Mouse (Mus musculus) left cerebral cortex, postnatal 14 days (tissue): ENCODE results near the gene Sec24b. TPM values are rescaled to one million over a fixed set of nuclear protein-coding genes. Genes with fewer than 3 reads are reported as not detected.

ENCODE experiments used
- DNase-seq, 2 experiments: peaks; one replicate each; pipeline ENCODE4 v3.0.0; 2021 to 2022; ENCODE audit warnings: low spot score in 2 of 2, mixed read lengths in 1 of 2
- intact Hi-C: fragments of 180-260 bp; cut with DNase I; formaldehyde crosslinking; loops from one replicate; pipeline ENCODE4 v1.15.1; 2025
- total RNA-seq, 2 experiments: library from RNA; stranded (reverse); gene quantifications; 2 replicates each; pipeline ENCODE4 v1.2.3; 2021

The Sec24b gene
- total RNA-seq, 2 experiments from 2014 or later = 54.1 to 61.9 TPM

GRCm38 (mm10) chr3:129941291-129941690 lies 120.1 kb downstream of the Sec24b start:
- no peak for DNase-seq
- intact Hi-C loops = no loop called here

GRCm38 (mm10) chr3:129940780-129941179 lies 120.6 kb downstream of the Sec24b start:
- DNase-seq = no peak
- intact Hi-C loops = no loop called here

GRCm38 (mm10) chr3:129939058-129939457 lies 122.3 kb downstream of the Sec24b start:
- intact Hi-C loops = no loop called here
- DNase-seq = no peak

GRCm38 (mm10) chr3:129937848-129938247 lies 123.5 kb downstream of the Sec24b start:
- DNase-seq = no peak
- intact Hi-C loops = no loop called here

- intact Hi-C loops = no loop called here
- DNase-seq = no peak
Measured at GRCm38 (mm10) chr3:129936561-129936960, 124.8 kb downstream of the Sec24b start.

Other genes with a start within 250 kb of the Sec24b start
- under 1 TPM; 0.30 to 0.64 TPM for gene Rrh, start 239.0 kb downstream of the Sec24b start, total RNA-seq
- 10 to 100 TPM; 41.1 to 48.8 TPM for gene Gar1, start 230.2 kb downstream of the Sec24b start, total RNA-seq
- not detected for gene Cfi, start 225.7 kb downstream of the Sec24b start, total RNA-seq
- 10 to 100 TPM; 16.8 to 18.2 TPM for gene Pla2g12a, start 182.9 kb downstream of the Sec24b start, total RNA-seq
- 1 to 10 TPM; 5.9 to 8.9 TPM for gene Casp6, start 160.1 kb downstream of the Sec24b start, total RNA-seq
- gene Mcub, start 91.3 kb downstream of the Sec24b start, total RNA-seq = under 1 TPM; 0.62 to 0.93 TPM
- 10 to 100 TPM; 26.4 to 32.3 TPM for gene Col25a1, start 69.9 kb upstream of the Sec24b start, total RNA-seq